Mouse (Mus musculus) right cerebral cortex, postnatal 25 days (tissue): ENCODE measurements around the gene Gdpd3.

Source experiments
- DNase-seq: peaks from one replicate; pipeline ENCODE4 v3.0.0; 2022

The Gdpd3 gene

GRCm38 (mm10) chr7:126808703-126809455, 42.7 kb downstream of the Gdpd3 start:
- DNase-seq: peak; percentile 93

GRCm38 (mm10) chr7:126809723-126810369, 43.7 kb downstream of the Gdpd3 start:
- DNase-seq: no peak

GRCm38 (mm10) chr7:126815726-126816222, 49.6 kb downstream of the Gdpd3 start:
- no peak for DNase-seq

- no peak for DNase-seq
These were observed 50.4 kb downstream of the Gdpd3 start for GRCm38 (mm10) chr7:126816494-126816893.

GRCm38 (mm10) chr7:126817595-126817994, 51.5 kb downstream of the Gdpd3 start:
- no peak for DNase-seq

- no peak for DNase-seq
These were observed 52.7 kb downstream of the Gdpd3 start for GRCm38 (mm10) chr7:126818818-126819217.

- DNase-seq: peak; percentile 78
These were observed 55.8 kb downstream of the Gdpd3 start for GRCm38 (mm10) chr7:126821835-126822511.

- DNase-seq: peak; percentile 23
These were observed 56.6 kb downstream of the Gdpd3 start for GRCm38 (mm10) chr7:126822741-126823140.

GRCm38 (mm10) chr7:126823202-126823711, 57.1 kb downstream of the Gdpd3 start:
- peak; percentile 38 for DNase-seq

GRCm38 (mm10) chr7:126823940-126824339, 57.8 kb downstream of the Gdpd3 start:
- no peak for DNase-seq
